Mouse (Mus musculus): ENCODE results near the gene Zmynd15. TPM values are rescaled to one million over a fixed set of nuclear protein-coding genes. Genes with fewer than 3 reads are reported as not detected.

Zmynd15 gene
- polyA plus RNA-seq, 1 experiment from 2014 or later: 0.31 TPM

DNA sequence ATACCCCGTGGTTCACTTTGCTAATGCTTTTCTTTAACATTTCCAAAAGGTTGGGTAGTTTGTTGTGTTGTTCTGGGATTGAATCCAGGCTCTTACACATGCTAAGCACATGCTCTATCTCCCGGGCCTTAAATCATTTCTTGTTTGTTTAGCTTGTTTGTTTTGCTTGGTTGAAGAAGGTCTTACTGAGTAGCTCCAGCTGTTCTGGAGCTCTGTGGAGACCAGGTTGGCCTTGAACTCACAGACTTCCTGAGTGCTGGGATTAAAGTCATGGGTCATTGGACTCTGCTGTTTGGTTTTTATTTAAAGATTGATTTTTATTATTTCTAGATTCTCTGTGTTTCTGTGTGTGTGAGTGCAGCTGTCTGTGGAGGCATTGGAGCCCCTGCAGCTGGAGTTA lies 26.3 kb downstream of the Zmynd15 start:
- 70% methylated on average over 2 of the region's 2 CpGs for WGBS
- Histone ChIP-seq H3K4me1 (ENCODE audit: control insufficient read depth, insufficient read depth, low read length) (no peaks in the 10 kb centered on the region), H3K9ac (replicated peaks; ENCODE audit: low read depth, low read length) (no peak overlapping the region), H3K27ac (ENCODE audit: low read depth, low read length) (no peak overlapping the region), H3K36me3 (ENCODE audit: control insufficient read depth, insufficient read depth, low read length) (no peaks in the 10 kb centered on the region), H3K9me3 (ENCODE audit: control insufficient read depth, low read length) (no peaks in the 10 kb centered on the region), H3K4me2 (ENCODE audit: low read depth, low read length) (no peak overlapping the region), H3K27me3 (ENCODE audit: control insufficient read depth, insufficient read depth, low read length) (no peaks in the 10 kb centered on the region), H3K4me3 (ENCODE audit: low read depth, low read length) (no peak overlapping the region)
- no peak for ATAC-seq (ENCODE audit: low read depth)

DNA sequence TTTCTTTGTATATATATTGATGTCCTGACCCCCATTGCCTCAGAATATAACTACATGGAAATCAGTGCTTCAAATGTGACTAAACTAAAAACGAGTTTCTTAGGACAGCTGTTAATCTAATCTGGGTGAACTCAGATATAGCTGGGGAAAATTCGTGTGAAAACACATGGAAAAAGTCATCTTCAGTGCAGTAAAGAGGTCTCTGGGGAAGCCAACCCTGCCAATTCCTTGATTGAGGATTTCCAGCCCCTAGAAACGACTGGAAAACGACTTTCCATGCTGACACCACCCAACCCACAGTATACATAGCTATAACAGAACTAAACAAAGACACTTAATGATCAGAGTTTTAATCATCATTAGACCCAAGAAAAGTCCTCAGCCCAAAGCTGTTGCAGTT lies 28.6 kb downstream of the Zmynd15 start:
- no peak for ATAC-seq (ENCODE audit: low read depth)
- no peaks in the 10 kb centered on the region for H3K27me3 ChIP-seq (ENCODE audit: control insufficient read depth, insufficient read depth, low read length)

DNA sequence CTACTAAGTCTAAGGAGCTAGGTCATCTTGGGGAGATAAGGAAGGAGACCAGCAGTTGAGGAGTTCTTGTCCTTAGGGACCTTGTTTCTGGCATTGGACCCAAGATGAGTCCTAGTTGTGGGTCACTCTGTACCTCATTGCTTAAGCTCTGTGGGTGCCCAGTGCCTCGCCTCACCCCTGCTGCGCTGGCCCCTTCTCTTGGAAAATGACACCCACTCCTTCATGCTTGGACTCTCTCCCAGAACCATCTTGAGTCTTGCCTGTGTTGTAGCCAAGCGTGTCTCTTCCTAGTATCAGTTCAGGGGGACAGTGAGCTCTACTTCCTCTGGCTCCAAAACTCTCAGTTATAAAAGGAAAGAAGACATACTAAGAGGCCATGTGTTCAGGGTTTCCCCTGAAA lies 29.9 kb downstream of the Zmynd15 start:
- H3K27ac ChIP-seq (ENCODE audit: low read depth, low read length): no peak overlapping the region
- H3K4me3 ChIP-seq (ENCODE audit: low read depth, low read length): no peak overlapping the region
- H3K27me3 ChIP-seq (ENCODE audit: control insufficient read depth, insufficient read depth, low read length): no peaks in the 10 kb centered on the region
- H3K4me1 ChIP-seq (ENCODE audit: control insufficient read depth, insufficient read depth, low read length): no peaks in the 10 kb centered on the region
- H3K4me2 ChIP-seq (ENCODE audit: low read depth, low read length): no peak overlapping the region
- whole genome bisulfite sequencing: 82% methylated on average over 3 of the region's 3 CpGs
- ATAC-seq (ENCODE audit: low read depth): no peak
- no peaks in the 10 kb centered on the region for H3K9me3 ChIP-seq (ENCODE audit: control insufficient read depth, low read length)
- H3K9ac ChIP-seq (replicated peaks; ENCODE audit: low read depth, low read length): no peak overlapping the region
- H3K36me3 ChIP-seq (ENCODE audit: control insufficient read depth, insufficient read depth, low read length): no peaks in the 10 kb centered on the region

More for the DNA sequence above, 28.6 kb downstream of the Zmynd15 start:
- Histone ChIP-seq H3K36me3 (ENCODE audit: control insufficient read depth, insufficient read depth, low read length) (no peaks in the 10 kb centered on the region), H3K4me2 (ENCODE audit: low read depth, low read length) (no peak overlapping the region), H3K27ac (ENCODE audit: low read depth, low read length) (no peak overlapping the region), H3K4me1 (ENCODE audit: control insufficient read depth, insufficient read depth, low read length) (no peaks in the 10 kb centered on the region), H3K9me3 (ENCODE audit: control insufficient read depth, low read length) (no peaks in the 10 kb centered on the region), H3K9ac (replicated peaks; ENCODE audit: low read depth, low read length) (no peak overlapping the region), H3K4me3 (ENCODE audit: low read depth, low read length) (no peak overlapping the region)
- 40% methylated on average over 4 of the region's 4 CpGs for WGBS

DNA sequence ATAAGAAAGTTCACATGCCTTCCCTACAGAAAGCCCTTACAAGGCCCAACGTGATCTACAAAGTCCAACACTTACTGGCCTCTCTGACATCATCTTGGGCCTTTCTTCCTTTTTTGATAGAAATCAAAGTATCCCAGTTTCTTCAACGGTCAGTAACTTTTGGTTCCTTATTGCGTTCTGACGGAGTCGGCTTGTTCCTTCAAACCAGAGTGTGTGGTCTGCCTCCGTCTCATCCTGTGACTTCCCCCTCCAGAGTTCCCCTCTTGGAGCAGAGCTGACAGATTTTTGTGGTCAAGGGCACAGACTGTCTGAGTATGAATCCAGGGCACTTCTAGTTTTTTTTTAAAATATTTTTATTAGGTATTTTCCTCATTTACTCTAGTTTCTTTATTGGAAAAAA lies 30.5 kb downstream of the Zmynd15 start:
- no peaks in the 10 kb centered on the region for H3K4me1 ChIP-seq (ENCODE audit: control insufficient read depth, insufficient read depth, low read length)
- no peak overlapping the region for H3K4me3 ChIP-seq (ENCODE audit: low read depth, low read length)
- no peaks in the 10 kb centered on the region for H3K36me3 ChIP-seq (ENCODE audit: control insufficient read depth, insufficient read depth, low read length)
- no peak overlapping the region for H3K4me2 ChIP-seq (ENCODE audit: low read depth, low read length)
- WGBS: 90% methylated on average over 6 of the region's 6 CpGs
- no peak for ATAC-seq (ENCODE audit: low read depth)
- H3K9me3 ChIP-seq (ENCODE audit: control insufficient read depth, low read length): no peaks in the 10 kb centered on the region
- no peaks in the 10 kb centered on the region for H3K27me3 ChIP-seq (ENCODE audit: control insufficient read depth, insufficient read depth, low read length)
- no peak overlapping the region for H3K9ac ChIP-seq (replicated peaks; ENCODE audit: low read depth, low read length)
- H3K27ac ChIP-seq (ENCODE audit: low read depth, low read length): no peak overlapping the region

DNA sequence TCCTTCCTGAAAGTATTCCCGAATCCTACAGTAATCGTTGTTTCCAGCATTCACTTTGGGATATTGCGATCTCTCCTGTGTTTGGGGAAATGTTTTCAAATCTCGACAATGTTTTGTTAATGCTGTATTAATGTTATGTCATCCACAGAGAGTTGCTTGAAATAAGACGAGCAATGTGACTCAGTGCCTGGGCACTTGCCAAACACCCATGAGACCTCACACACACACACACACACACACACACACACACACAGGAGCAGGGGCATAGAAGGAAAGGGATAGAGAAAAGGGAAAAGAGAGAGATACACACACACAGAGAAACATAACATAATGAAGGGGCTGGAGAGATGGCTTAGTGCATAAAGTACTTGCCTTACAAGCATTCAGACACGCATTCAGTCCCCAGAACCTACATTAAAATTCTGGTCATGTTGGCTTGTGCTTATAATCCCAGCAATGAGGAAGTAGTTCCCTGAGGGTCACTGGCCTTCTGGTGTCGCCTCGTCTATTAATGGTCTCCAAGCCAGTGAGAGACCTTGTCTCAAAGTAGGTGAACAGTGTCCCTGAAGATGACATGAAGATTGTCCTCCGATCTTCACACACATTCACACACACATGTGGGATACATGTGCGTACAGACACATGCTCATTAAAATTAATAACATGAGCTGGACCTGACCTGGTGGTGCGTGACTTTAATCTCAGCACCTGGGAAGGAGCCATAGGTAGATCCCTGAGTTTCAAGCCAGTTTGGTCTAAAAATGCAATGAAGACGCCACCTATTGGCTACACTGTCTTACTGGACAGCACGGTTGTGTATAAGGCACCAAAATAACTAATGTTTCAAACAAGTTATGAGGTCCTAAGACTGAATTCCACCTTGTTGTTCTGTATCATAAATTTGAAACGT lies 40.6 kb downstream of the Zmynd15 start:
- Histone ChIP-seq H3K4me2 (ENCODE audit: low read depth, low read length) (no peak overlapping the region), H3K9ac (replicated peaks; ENCODE audit: low read depth, low read length) (no peak overlapping the region), H3K4me3 (ENCODE audit: low read depth, low read length) (no peak overlapping the region), H3K27me3 (ENCODE audit: control insufficient read depth, insufficient read depth, low read length) (no peaks in the 10 kb centered on the region), H3K27ac (ENCODE audit: low read depth, low read length) (no peak overlapping the region), H3K9me3 (ENCODE audit: control insufficient read depth, low read length) (no peaks in the 10 kb centered on the region), H3K36me3 (ENCODE audit: control insufficient read depth, insufficient read depth, low read length) (no peaks in the 10 kb centered on the region), H3K4me1 (ENCODE audit: control insufficient read depth, insufficient read depth, low read length) (no peaks in the 10 kb centered on the region)
- WGBS: 71% methylated on average over 14 of the region's 14 CpGs
- ATAC-seq (ENCODE audit: low read depth): no peak

DNA sequence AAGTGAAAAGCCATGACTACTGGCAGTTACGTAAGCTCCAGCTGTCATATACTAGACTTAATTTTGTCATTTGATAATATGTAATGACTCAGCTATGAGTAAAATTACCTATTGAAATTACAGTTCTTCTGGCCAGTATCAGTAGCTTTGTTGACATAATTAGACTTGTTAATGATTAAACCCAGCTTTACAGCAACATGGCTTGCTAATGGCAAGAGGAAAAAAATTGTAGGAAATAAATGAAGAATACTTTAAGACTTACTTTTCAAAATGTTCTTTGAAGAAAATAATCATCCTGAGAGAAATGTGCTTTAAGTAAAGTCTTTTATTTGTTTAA lies 41.2 kb downstream of the Zmynd15 start:
- H3K4me2 ChIP-seq (ENCODE audit: low read depth, low read length): no peak overlapping the region
- no peak overlapping the region for H3K9ac ChIP-seq (replicated peaks; ENCODE audit: low read depth, low read length)
- 92% methylated on average over 1 of the region's 1 CpGs for WGBS
- no peaks in the 10 kb centered on the region for H3K4me1 ChIP-seq (ENCODE audit: control insufficient read depth, insufficient read depth, low read length)
- no peaks in the 10 kb centered on the region for H3K36me3 ChIP-seq (ENCODE audit: control insufficient read depth, insufficient read depth, low read length)
- H3K9me3 ChIP-seq (ENCODE audit: control insufficient read depth, low read length): no peaks in the 10 kb centered on the region
- no peaks in the 10 kb centered on the region for H3K27me3 ChIP-seq (ENCODE audit: control insufficient read depth, insufficient read depth, low read length)
- ATAC-seq (ENCODE audit: low read depth): no peak
- no peak overlapping the region for H3K27ac ChIP-seq (ENCODE audit: low read depth, low read length)
- no peak overlapping the region for H3K4me3 ChIP-seq (ENCODE audit: low read depth, low read length)

DNA sequence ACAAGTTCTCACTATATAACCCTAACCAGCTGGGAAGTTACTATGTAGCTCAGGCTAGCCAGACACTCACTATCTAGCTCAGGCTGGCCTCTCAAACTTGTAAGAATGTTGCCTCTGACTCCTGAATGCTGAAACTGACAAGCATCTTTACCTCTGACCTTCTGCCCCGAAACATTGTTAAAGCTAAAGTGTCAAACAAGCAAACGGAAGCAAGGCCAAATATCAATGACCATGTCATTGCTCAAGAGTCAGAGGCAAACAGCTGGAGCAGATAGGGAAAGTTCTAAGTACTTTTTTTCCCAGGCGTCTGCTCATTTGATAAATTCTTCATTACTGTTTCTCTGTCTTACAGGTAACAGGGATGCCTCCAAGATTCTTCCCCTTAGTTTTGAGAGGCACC lies 42.8 kb downstream of the Zmynd15 start:
- H3K4me2 ChIP-seq (ENCODE audit: low read depth, low read length): no peak overlapping the region
- H3K27me3 ChIP-seq (ENCODE audit: control insufficient read depth, insufficient read depth, low read length): no peaks in the 10 kb centered on the region
- H3K4me1 ChIP-seq (ENCODE audit: control insufficient read depth, insufficient read depth, low read length): no peaks in the 10 kb centered on the region
- 83% methylated on average over 3 of the region's 3 CpGs for WGBS
- no peak for ATAC-seq (ENCODE audit: low read depth)
- no peak overlapping the region for H3K27ac ChIP-seq (ENCODE audit: low read depth, low read length)
- no peak overlapping the region for H3K4me3 ChIP-seq (ENCODE audit: low read depth, low read length)
- no peak overlapping the region for H3K9ac ChIP-seq (replicated peaks; ENCODE audit: low read depth, low read length)
- no peaks in the 10 kb centered on the region for H3K9me3 ChIP-seq (ENCODE audit: control insufficient read depth, low read length)
- no peaks in the 10 kb centered on the region for H3K36me3 ChIP-seq (ENCODE audit: control insufficient read depth, insufficient read depth, low read length)

DNA sequence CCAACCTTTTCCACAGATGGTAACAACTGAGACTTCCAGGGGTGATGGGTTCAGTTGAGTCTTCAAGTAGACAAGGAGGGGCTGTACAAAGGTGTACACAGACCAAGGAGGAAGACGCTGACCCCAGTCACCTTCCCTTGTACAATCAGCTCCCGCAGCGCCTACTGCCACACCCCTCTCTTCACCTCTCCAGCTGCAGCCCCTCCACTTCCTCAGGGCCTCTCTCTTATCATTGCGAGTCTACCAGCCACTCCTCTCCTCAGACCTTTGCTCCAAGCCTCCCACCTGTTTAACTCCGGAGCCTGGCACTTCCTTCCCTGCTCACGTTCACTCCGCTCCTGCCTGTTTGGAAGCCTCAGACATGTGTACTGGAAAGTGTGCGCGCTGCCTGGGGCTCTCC lies 45.7 kb downstream of the Zmynd15 start, which contains the start of gene Tm4sf5:
Gene Tm4sf5 (plus strand): TSS at position 275 of the 400 bp plus-strand sequence.
- no peak for ATAC-seq (ENCODE audit: low read depth)
- no peak within 1 kb of the TSS for H3K9ac ChIP-seq (replicated peaks; ENCODE audit: low read depth, low read length)
- H3K9me3 ChIP-seq (ENCODE audit: control insufficient read depth, low read length): no peaks in the 10 kb centered on the region
- H3K4me3 ChIP-seq (ENCODE audit: low read depth, low read length): no peak within 1 kb of the TSS
- no peak within 1 kb of the TSS for H3K27ac ChIP-seq (ENCODE audit: low read depth, low read length)
- no peaks in the 10 kb centered on the region for H3K36me3 ChIP-seq (ENCODE audit: control insufficient read depth, insufficient read depth, low read length)
- no peak within 1 kb of the TSS for H3K4me2 ChIP-seq (ENCODE audit: low read depth, low read length)
- H3K27me3 ChIP-seq (ENCODE audit: control insufficient read depth, insufficient read depth, low read length): no peaks in the 10 kb centered on the region
- WGBS: 69% methylated on average over 9 of the region's 9 CpGs
- H3K4me1 ChIP-seq (ENCODE audit: control insufficient read depth, insufficient read depth, low read length): no peaks in the 10 kb centered on the region

DNA sequence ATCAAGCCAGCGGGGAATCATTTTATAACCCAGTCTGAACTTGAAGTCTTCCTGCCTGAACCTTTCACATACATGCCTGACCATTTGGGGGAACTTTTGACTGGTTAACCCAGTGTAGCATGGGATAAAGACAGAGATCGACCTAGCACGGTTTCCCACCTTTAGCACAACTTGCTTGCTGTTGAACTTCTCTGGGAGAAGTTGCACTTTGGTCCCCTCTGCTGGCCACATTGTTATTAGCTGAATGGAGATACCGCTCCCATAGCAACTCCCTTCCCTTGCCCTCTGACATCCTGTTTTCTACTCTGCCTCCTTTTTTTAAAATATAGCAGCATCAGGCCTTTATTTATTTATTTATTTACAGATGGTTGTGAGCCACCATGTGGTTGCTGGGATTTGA lies 47.2 kb downstream of the Zmynd15 start:
- Histone ChIP-seq H3K27me3 (ENCODE audit: control insufficient read depth, insufficient read depth, low read length) (no peaks in the 10 kb centered on the region), H3K4me1 (ENCODE audit: control insufficient read depth, insufficient read depth, low read length) (no peaks in the 10 kb centered on the region), H3K9me3 (ENCODE audit: control insufficient read depth, low read length) (no peaks in the 10 kb centered on the region), H3K4me3 (ENCODE audit: low read depth, low read length) (no peak overlapping the region), H3K27ac (ENCODE audit: low read depth, low read length) (no peak overlapping the region), H3K36me3 (ENCODE audit: control insufficient read depth, insufficient read depth, low read length) (no peaks in the 10 kb centered on the region), H3K4me2 (ENCODE audit: low read depth, low read length) (no peak overlapping the region), H3K9ac (replicated peaks; ENCODE audit: low read depth, low read length) (no peak overlapping the region)
- no peak for ATAC-seq (ENCODE audit: low read depth)
- WGBS: 33% methylated on average over 4 of the region's 4 CpGs

Data from neural tube, embryonic 14.5 days (tissue).